Mouse (Mus musculus) megakaryocyte, adult 5-6 weeks (primary cell): ENCODE results near the gene Rdh5. TPM values are rescaled to one million over a fixed set of nuclear protein-coding genes. Genes with fewer than 3 reads are reported as not detected.

ENCODE experiments used
- ATAC-seq: 2 replicates; pipeline ENCODE4 v1.8.0; 2016; ENCODE audit warnings: mild to moderate bottlenecking, inconsistent platforms; ENCODE audit not compliant: poor library complexity, severe bottlenecking
- total RNA-seq, 2 experiments: library from RNA; stranded (forward) in 1 of 2; stranded (reverse) in 1 of 2; fragments of 153-499, 151-499 nt in 1 of 2; fragments of 221-1000, 200-1000 nt in 1 of 2; gene quantifications; 2 replicates each; pipeline versions ENCODE4 v1.2.3 to v1.2.4; 2015 to 2017

Rdh5 gene
- total RNA-seq, 2 experiments from 2014 or later: 3.6 to 6.0 TPM

DNA sequence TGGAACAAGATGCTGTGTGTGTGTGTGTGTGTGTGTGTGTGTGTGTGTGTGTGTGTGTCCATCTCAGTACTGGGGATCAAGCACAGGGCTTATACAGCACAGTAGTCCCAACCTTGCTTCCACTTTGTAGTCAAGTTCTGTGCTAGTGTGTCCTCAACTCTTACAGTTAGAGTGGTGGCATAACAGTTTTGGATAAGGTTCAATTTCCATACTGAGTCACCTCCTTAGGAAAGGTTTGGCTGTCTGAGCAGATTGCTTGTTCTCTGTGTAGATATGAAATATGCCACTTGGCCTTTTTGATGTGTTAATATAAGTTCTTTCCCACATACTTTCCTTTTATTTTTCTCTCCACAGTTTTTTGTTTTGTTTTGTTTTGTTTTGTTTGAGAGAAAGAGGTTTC is 44.4 kb downstream of the Rdh5 start:
- ATAC-seq: no peak

- no peak for ATAC-seq
These were observed 52.3 kb downstream of the Rdh5 start for GRCm38 (mm10) chr10:128870341-128870740.

- no peak for ATAC-seq
These were observed 56.2 kb downstream of the Rdh5 start for GRCm38 (mm10) chr10:128866518-128866917.

DNA sequence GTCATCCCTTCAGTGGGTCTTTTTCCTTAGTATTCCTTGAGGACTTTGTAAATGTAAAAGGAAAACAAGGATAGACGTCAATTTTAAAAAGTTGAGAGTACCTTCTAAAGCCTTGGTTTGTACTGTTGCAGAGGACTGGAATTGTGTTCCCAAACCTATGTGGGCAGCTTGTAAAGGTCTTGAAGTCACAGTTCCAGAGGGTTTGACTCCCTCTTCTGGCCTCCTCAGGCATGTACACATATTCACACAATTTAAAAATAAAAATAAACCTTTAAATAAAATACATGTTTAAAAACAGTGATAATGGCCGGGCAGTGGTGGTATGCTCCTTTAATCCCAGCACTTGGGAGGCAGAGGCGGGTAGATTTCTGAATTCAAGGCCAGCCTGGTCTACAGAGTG is 56.6 kb downstream of the Rdh5 start:
- no peak for ATAC-seq

Other genes with a start within 250 kb of the Rdh5 start
- 1.4 and 1.5 TPM in 2 replicates for gene Suox, start 248.8 kb downstream of the Rdh5 start, total RNA-seq (2015)
- gene Suox, start 248.8 kb downstream of the Rdh5 start, total RNA-seq (2017): 3.9 and 4.7 TPM in 2 replicates
- gene Rab5b, start 226.6 kb downstream of the Rdh5 start, total RNA-seq (2015): 62.8 and 64.7 TPM in 2 replicates
- 77.1 and 84.0 TPM in 2 replicates for gene Rab5b, start 226.6 kb downstream of the Rdh5 start, total RNA-seq (2017)
- gene Pmel, start 218.7 kb downstream of the Rdh5 start, total RNA-seq (2015): 0.16 and 0.57 TPM in 2 replicates
- 0.07 and 0.73 TPM in 2 replicates for gene Pmel, start 218.7 kb downstream of the Rdh5 start, total RNA-seq (2017)
- 85.3 and 89.5 TPM in 2 replicates for gene Cdk2, start 217.9 kb downstream of the Rdh5 start, total RNA-seq (2015)
- gene Cdk2, start 217.9 kb downstream of the Rdh5 start, total RNA-seq (2017): 63.4 and 70.7 TPM in 2 replicates
- 35.0 and 37.6 TPM in 2 replicates for gene Dgka, start 178.0 kb downstream of the Rdh5 start, total RNA-seq (2015)
- 31.5 and 32.6 TPM in 2 replicates for gene Dgka, start 178.0 kb downstream of the Rdh5 start, total RNA-seq (2017)
- 22.0 and 25.0 TPM in 2 replicates for gene Pym1, start 175.0 kb downstream of the Rdh5 start, total RNA-seq (2015)
- gene Pym1, start 175.0 kb downstream of the Rdh5 start, total RNA-seq (2017): 37.1 and 43.4 TPM in 2 replicates
- gene Mmp19, start 132.0 kb downstream of the Rdh5 start, total RNA-seq (2015): 4.4 and 4.5 TPM in 2 replicates
- 10.9 and 12.7 TPM in 2 replicates for gene Mmp19, start 132.0 kb downstream of the Rdh5 start, total RNA-seq (2017)
- gene Dnajc14, start 118.8 kb downstream of the Rdh5 start, total RNA-seq (2015): 29.1 and 35.9 TPM in 2 replicates
- 58.3 and 61.3 TPM in 2 replicates for gene Dnajc14, start 118.8 kb downstream of the Rdh5 start, total RNA-seq (2017)
- 4.5 and 6.5 TPM in 2 replicates for gene Tmem198b, start 118.5 kb downstream of the Rdh5 start, total RNA-seq (2015)
- 3.9 and 4.0 TPM in 2 replicates for gene Tmem198b, start 118.5 kb downstream of the Rdh5 start, total RNA-seq (2017)
- gene Sarnp, start 105.6 kb downstream of the Rdh5 start, total RNA-seq (2015): 173 and 182 TPM in 2 replicates
- gene Sarnp, start 105.6 kb downstream of the Rdh5 start, total RNA-seq (2017): 209 and 234 TPM in 2 replicates
- 49.5 and 65.2 TPM in 2 replicates for gene Ormdl2, start 101.2 kb downstream of the Rdh5 start, total RNA-seq (2015)
- gene Ormdl2, start 101.2 kb downstream of the Rdh5 start, total RNA-seq (2017): 67.1 and 72.3 TPM in 2 replicates
- 0.07 and 0.18 TPM in 2 replicates for gene Gdf11, start 31.2 kb downstream of the Rdh5 start, total RNA-seq (2015)
- 0.18 and 0.28 TPM in 2 replicates for gene Gdf11, start 31.2 kb downstream of the Rdh5 start, total RNA-seq (2017)
- gene Cd63, start 21.9 kb downstream of the Rdh5 start, total RNA-seq (2015): 60.5 and 76.0 TPM in 2 replicates
- 46.8 and 47.1 TPM in 2 replicates for gene Cd63, start 21.9 kb downstream of the Rdh5 start, total RNA-seq (2017)
- gene Bloc1s1, start 1.1 kb upstream of the Rdh5 start, total RNA-seq (2015): 190 and 212 TPM in 2 replicates
- gene Bloc1s1, start 1.1 kb upstream of the Rdh5 start, total RNA-seq (2017): 135 and 165 TPM in 2 replicates
- gene Itga7, start 10.9 kb upstream of the Rdh5 start, total RNA-seq (2015): not detected in 2 replicates
- not detected in 2 replicates for gene Itga7, start 10.9 kb upstream of the Rdh5 start, total RNA-seq (2017)
- gene Mettl7b, start 38.1 kb upstream of the Rdh5 start, total RNA-seq (2015): not detected in 2 replicates
- gene Mettl7b, start 38.1 kb upstream of the Rdh5 start, total RNA-seq (2017): not detected in 2 replicates
- gene Olfr9, start 66.5 kb upstream of the Rdh5 start, total RNA-seq (2015): not detected in 2 replicates
- gene Olfr9, start 66.5 kb upstream of the Rdh5 start, total RNA-seq (2017): not detected in 2 replicates
- not detected in 2 replicates for gene Olfr763, start 87.9 kb upstream of the Rdh5 start, total RNA-seq (2015)
- gene Olfr763, start 87.9 kb upstream of the Rdh5 start, total RNA-seq (2017): not detected in 2 replicates
- not detected in 2 replicates for gene Olfr764-ps1, start 117.0 kb upstream of the Rdh5 start, total RNA-seq (2015)
- not detected in 2 replicates for gene Olfr764-ps1, start 117.0 kb upstream of the Rdh5 start, total RNA-seq (2017)
- not detected in 2 replicates for gene Olfr765, start 127.1 kb upstream of the Rdh5 start, total RNA-seq (2015)
- gene Olfr765, start 127.1 kb upstream of the Rdh5 start, total RNA-seq (2017): not detected in 2 replicates
- gene Olfr766-ps1, start 146.1 kb upstream of the Rdh5 start, total RNA-seq (2015): not detected in 2 replicates
- gene Olfr766-ps1, start 146.1 kb upstream of the Rdh5 start, total RNA-seq (2017): not detected in 2 replicates
- not detected in 2 replicates for gene Olfr767, start 160.0 kb upstream of the Rdh5 start, total RNA-seq (2015)
- not detected in 2 replicates for gene Olfr767, start 160.0 kb upstream of the Rdh5 start, total RNA-seq (2017)
- not detected in 2 replicates for gene Olfr768, start 176.5 kb upstream of the Rdh5 start, total RNA-seq (2015)
- gene Olfr768, start 176.5 kb upstream of the Rdh5 start, total RNA-seq (2017): not detected in 2 replicates
- gene Olfr769, start 195.0 kb upstream of the Rdh5 start, total RNA-seq (2015): not detected in 2 replicates
- gene Olfr769, start 195.0 kb upstream of the Rdh5 start, total RNA-seq (2017): not detected in 2 replicates
- not detected in 2 replicates for gene Olfr770, start 216.1 kb upstream of the Rdh5 start, total RNA-seq (2015)
- gene Olfr770, start 216.1 kb upstream of the Rdh5 start, total RNA-seq (2017): not detected in 2 replicates
- gene Olfr771, start 241.9 kb upstream of the Rdh5 start, total RNA-seq (2015): not detected in 2 replicates
- gene Olfr771, start 241.9 kb upstream of the Rdh5 start, total RNA-seq (2017): not detected in 2 replicates